Comparison of ENCODE assay signal across 8 mouse cellular contexts in genomic region chr5:75044310-75044904, GRCm38 (mm10). TPM values are rescaled to one million over a fixed set of nuclear protein-coding genes. Genes with fewer than 3 reads are reported as not detected.
DNase-seq lines count a peak whose midpoint lies in the region; ATAC-seq lines count a peak whose summit lies in the region.

Chic2 (minus strand) TSS chr5:75044774.

- H3K36me3 ChIP-seq in intestine, embryonic 15.5 days: no peaks in the 10 kb centered on the region

- peak; percentile 90 to 93 for DNase-seq in adrenal gland, adult (ENCODE audit: inconsistent age in 2 of 2, low spot score in 1 of 2)
- DNase-seq in embryo, embryonic 10.5 days (ENCODE audit: low spot score): peak; percentile 93
- DNase-seq in gastrocnemius, postnatal 25 days: peak; percentile 87
- peak; percentile 80 to 85 for DNase-seq in left cerebral cortex, postnatal 25 days (ENCODE audit: low spot score in 2 of 2)
- DNase-seq in mesoderm, embryonic 11.5 days (ENCODE audit: low read depth, low spot score): peak; percentile 86
- DNase-seq in right cerebral cortex, postnatal 25 days: peak; percentile 84
- DNase-seq in urinary bladder, postnatal 4 days (ENCODE audit: low spot score in 2 of 2): peak; percentile 83 to 87

- peak within 1 kb of the TSS; percentile 89 for H3K27ac ChIP-seq in intestine, embryonic 15.5 days

- ATAC-seq in intestine, embryonic 15.5 days: peak; percentile 95

- peak within 1 kb of the TSS; percentile 95 for H3K4me3 ChIP-seq in intestine, embryonic 15.5 days (replicated peaks)

- no peaks in the 10 kb centered on the region for H3K9me3 ChIP-seq in intestine, embryonic 15.5 days

- under 1% methylated on average over 57 of the region's 90 CpGs for WGBS in intestine, embryonic 15.5 days

- H3K4me1 ChIP-seq in intestine, embryonic 15.5 days (replicated peaks): peaks cover 3% of the 10 kb centered on the region

- peak within 1 kb of the TSS; percentile 79 for H3K4me2 ChIP-seq in intestine, embryonic 15.5 days (replicated peaks)

- peak within 1 kb of the TSS; percentile 97 for H3K9ac ChIP-seq in intestine, embryonic 15.5 days

- no peaks in the 10 kb centered on the region for H3K27me3 ChIP-seq in intestine, embryonic 15.5 days (replicated peaks)

- intact Hi-C loops in left cerebral cortex, postnatal 25 days (cut with DNase I): loop anchor here (5.0 to 10.0 kb wide), 2 partner anchors 102 to 410 kb away; no protein-coding TSS in a partner anchor

RNA-seq across cellular contexts. Expression of gene Chic2, which starts in this region (rescaled TPM):
- total RNA-seq in gastrocnemius, postnatal 25 days (2021): 10 to 100 TPM; 13.6 to 14.3 TPM
- polyA plus RNA-seq in intestine, embryonic 15.5 days (2015; fragmentation: Nextera tagmentation; extraction: Ambion mirVana): 26.1 and 26.8 TPM in 2 replicates
- 10 to 100 TPM; 17.7 to 20.6 TPM for total RNA-seq in left cerebral cortex, postnatal 25 days (2021)

Comparison
In these comparisons a context has a peak if more than half of its experiments do, and no peak if none do; other contexts are left out.
1. Peak in every context shown above with its lines: DNase-seq, ATAC-seq, H3K4me3 ChIP-seq and H3K27ac ChIP-seq.